Mouse (Mus musculus) layer of hippocampus, postnatal 25 days (tissue): ENCODE data around the gene Top1. TPM values are rescaled to one million over a fixed set of nuclear protein-coding genes. Genes with fewer than 3 reads are reported as not detected.

Experiments
- DNase-seq, 2 experiments: peaks; one replicate each; pipeline ENCODE4 v3.0.0; 2022; ENCODE audit warnings: mixed read lengths in 2 of 2, low spot score in 1 of 2; ENCODE audit errors: extremely low spot score in 1 of 2
- total RNA-seq, 2 experiments: library from RNA; stranded (reverse); gene quantifications; 2 replicates each; pipeline ENCODE4 v1.2.3; 2021

The Top1 gene
- total RNA-seq, 2 experiments from 2014 or later = 79.4 to 87.1 TPM

- DNase-seq = no peak
Measured at GRCm38 (mm10) chr2:160738354-160738753, 92.7 kb downstream of the Top1 start.

GRCm38 (mm10) chr2:160739647-160740356 lies 94.1 kb downstream of the Top1 start:
- DNase-seq = no peak

- no peak for DNase-seq
Measured at GRCm38 (mm10) chr2:160740521-160741156, 95.0 kb downstream of the Top1 start.

- DNase-seq = no peak
Measured at GRCm38 (mm10) chr2:160741580-160741979, 95.9 kb downstream of the Top1 start.

GRCm38 (mm10) chr2:160742161-160742609 lies 96.5 kb downstream of the Top1 start:
- no peak for DNase-seq

GRCm38 (mm10) chr2:160744040-160744822 lies 98.5 kb downstream of the Top1 start:
- DNase-seq = peak in 1 of 2 experiments; percentile 68

- no peak for DNase-seq
Measured at GRCm38 (mm10) chr2:160744823-160745210, 99.1 kb downstream of the Top1 start.

- no peak for DNase-seq
Measured at GRCm38 (mm10) chr2:160745497-160745896, 99.8 kb downstream of the Top1 start.

- no peak for DNase-seq
Measured at GRCm38 (mm10) chr2:160746637-160747036, 100.9 kb downstream of the Top1 start.

GRCm38 (mm10) chr2:160747075-160747474 lies 101.4 kb downstream of the Top1 start:
- no peak for DNase-seq

GRCm38 (mm10) chr2:160756583-160757203 lies 111.0 kb downstream of the Top1 start:
- DNase-seq = no peak

- peak; percentile 50 to 75 for DNase-seq
Measured at GRCm38 (mm10) chr2:160760433-160761184, 114.9 kb downstream of the Top1 start.

- DNase-seq = no peak
Measured at GRCm38 (mm10) chr2:160763816-160764215, 118.1 kb downstream of the Top1 start.

GRCm38 (mm10) chr2:160764386-160764785 lies 118.7 kb downstream of the Top1 start:
- DNase-seq = no peak

- DNase-seq = no peak
Measured at GRCm38 (mm10) chr2:160765096-160765495, 119.4 kb downstream of the Top1 start.

- no peak for DNase-seq
Measured at GRCm38 (mm10) chr2:160766371-160766771, 120.7 kb downstream of the Top1 start.

- DNase-seq = no peak
Measured at GRCm38 (mm10) chr2:160767201-160767600, 121.5 kb downstream of the Top1 start.

- DNase-seq = no peak
Measured at GRCm38 (mm10) chr2:160768097-160768695, 122.5 kb downstream of the Top1 start.

- no peak for DNase-seq
Measured at GRCm38 (mm10) chr2:160768997-160769396, 123.3 kb downstream of the Top1 start.

- DNase-seq = no peak
Measured at GRCm38 (mm10) chr2:160770409-160770808, 124.7 kb downstream of the Top1 start.
